Mouse (Mus musculus) forebrain, postnatal 0 days (tissue): ENCODE results near the gene Tbcd. TPM values are rescaled to one million over a fixed set of nuclear protein-coding genes. Genes with fewer than 3 reads are reported as not detected.
"Not testable (repeated sequence)": the region's sequence is repeated elsewhere in the genome, so short reads cannot be mapped to it uniquely, and the experiment has no call there.

Experiments
- ATAC-seq: fragments of 200-750 bp; cut with Nextera tagmentation; 2 replicates; pipeline ENCODE4 v1.8.0; 2017; ENCODE audit warnings: mild to moderate bottlenecking, moderate library complexity
- DNase-seq: peaks from one replicate; pipeline ENCODE4 v3.0.0-alpha.2; 2015
- H3K27ac ChIP-seq: fragments of 300-500 bp; sonication (generic); 2 replicates; pipeline ENCODE4 v1.5.1; 2014; ENCODE audit warnings: low read depth, mild to moderate bottlenecking, antibody characterized with exemption, low read length, moderate library complexity, mixed read lengths
- H3K27me3 ChIP-seq: fragments of 300-500 bp; sonication (generic); 2 replicates; pipeline ENCODE4 v1.6.1; 2014; ENCODE audit warnings: mild to moderate bottlenecking, low read length, mixed read lengths; ENCODE audit not compliant: insufficient read depth
- H3K36me3 ChIP-seq: fragments of 300-500 bp; sonication (generic); 2 replicates; pipeline ENCODE4 v1.6.1; 2014; ENCODE audit warnings: mild to moderate bottlenecking, moderate library complexity; ENCODE audit not compliant: insufficient read depth
- H3K4me1 ChIP-seq: fragments of 300-500 bp; sonication (generic); 2 replicates; pipeline ENCODE4 v1.6.1; 2014; ENCODE audit warnings: antibody characterized with exemption; ENCODE audit not compliant: insufficient read depth
- H3K4me2 ChIP-seq: fragments of 300-500 bp; sonication (generic); 2 replicates; pipeline ENCODE4 v1.6.1; 2014; ENCODE audit warnings: low read depth, mild to moderate bottlenecking, moderate library complexity
- H3K4me3 ChIP-seq: fragments of 300-500 bp; sonication (generic); 2 replicates; pipeline ENCODE4 v1.5.1; 2014; ENCODE audit warnings: low read depth, low read length, mixed read lengths
- H3K9ac ChIP-seq: fragments of 300-500 bp; sonication (generic); 2 replicates; pipeline ENCODE4 v1.6.1; 2014; ENCODE audit warnings: mild to moderate bottlenecking
- H3K9me3 ChIP-seq: fragments of 300-500 bp; sonication (generic); 2 replicates; pipeline ENCODE4 v1.6.1; 2016; ENCODE audit warnings: low read length
- CTCF ChIP-seq: sonication (generic); IDR thresholded peaks from 2 replicates; pipeline ENCODE4 v1.5.1; 2016; ENCODE audit warnings: antibody characterized with exemption, control low read depth, low read depth
- WGBS: fragments of 180-500 bp; shearing (Covaris S2); extraction: QIAGEN DNeasy Blood & Tissue Kit; methylation state at CpG from one replicate; pipeline ENCODE4 v1.1.7; 2014; 5-methylcytosine and 5-hydroxymethylcytosine counted together
- polyA plus RNA-seq: library from polyadenylated mRNA; unstranded; fragments of >200 nt; fragmentation: Nextera tagmentation; extraction: Ambion mirVana; gene quantifications from 2 replicates; pipeline ENCODE4 v1.2.1, GENCODE M21; 2015
- total RNA-seq: library from RNA; depleted of rRNA; stranded (reverse); fragments of >200 nt; gene quantifications from 2 replicates; pipeline ENCODE4 v1.2.3, GENCODE M21; 2014

Tbcd gene
- total and polyA plus RNA-seq, 2 experiments from 2014 or later: 56.5 to 90.8 TPM

- Histone ChIP-seq H3K4me2 (no peak overlapping the region), H3K36me3 (peaks cover 8% of the 10 kb centered on the region; the same call in 1 of the 2 replicates), H3K27ac (no peak overlapping the region), H3K27me3 (no peaks in the 10 kb centered on the region), H3K9me3 (no peaks in the 10 kb centered on the region), H3K9ac (no peak overlapping the region), H3K4me3 (no peak overlapping the region), H3K4me1 (no peaks in the 10 kb centered on the region)
- no peak for ATAC-seq
- WGBS: 56% methylated on average over 10 of the region's 10 CpGs
- DNase-seq: peak; percentile 52
- TF ChIP-seq CTCF: peak; percentile 59
Observed at GRCm38 (mm10) chr11:121652547-121653305, 201.0 kb downstream of the Tbcd start.

DNA sequence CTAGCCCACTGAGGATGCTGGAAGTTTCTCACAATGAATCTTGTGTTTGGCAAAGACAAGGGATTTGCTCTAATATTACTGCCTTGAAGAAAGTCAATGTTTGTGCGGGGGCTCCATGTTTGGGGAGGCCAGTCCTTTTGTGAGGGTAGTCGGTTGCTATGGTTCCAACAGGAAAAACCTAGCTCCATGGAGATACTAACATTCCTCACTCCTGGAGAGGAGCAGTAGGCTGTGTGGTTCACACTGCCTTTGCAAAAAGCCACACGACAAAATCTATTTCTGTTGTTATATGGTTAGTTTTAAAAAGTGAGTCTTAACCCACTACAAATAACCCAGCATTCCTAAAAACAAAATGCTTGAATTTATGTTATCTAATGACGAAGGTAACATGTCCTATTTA is 201.9 kb downstream of the Tbcd start:
- Histone ChIP-seq H3K27ac (no peak overlapping the region), H3K27me3 (no peaks in the 10 kb centered on the region), H3K9me3 (no peaks in the 10 kb centered on the region), H3K4me3 (no peak overlapping the region), H3K4me1 (no peaks in the 10 kb centered on the region), H3K9ac (no peak overlapping the region), H3K36me3 (peaks cover 5% of the 10 kb centered on the region; the same call in 1 of the 2 replicates), H3K4me2 (no peak overlapping the region)
- no peak for ATAC-seq
- WGBS: 78% methylated on average over 4 of the region's 4 CpGs
- no peak for TF ChIP-seq CTCF
- no peak for DNase-seq

GRCm38 (mm10) chr11:121654406-121654945 is 202.7 kb downstream of the Tbcd start:
- TF ChIP-seq CTCF: no peak
- no peak overlapping the region for H3K4me2 ChIP-seq
- H3K27ac ChIP-seq: no peak overlapping the region
- H3K36me3 ChIP-seq: no peaks in the 10 kb centered on the region
- H3K27me3 ChIP-seq: no peaks in the 10 kb centered on the region
- no peak for DNase-seq
- H3K4me1 ChIP-seq: no peaks in the 10 kb centered on the region
- H3K4me3 ChIP-seq: no peak overlapping the region
- no peak overlapping the region for H3K9ac ChIP-seq
- 82% methylated on average over 9 of the region's 9 CpGs for WGBS
- ATAC-seq: no peak
- no peaks in the 10 kb centered on the region for H3K9me3 ChIP-seq

- Histone ChIP-seq H3K36me3 (no peaks in the 10 kb centered on the region), H3K4me2 (no peak overlapping the region), H3K4me3 (no peak overlapping the region), H3K27ac (no peak overlapping the region), H3K27me3 (no peaks in the 10 kb centered on the region), H3K9me3 (no peaks in the 10 kb centered on the region), H3K9ac (no peak overlapping the region), H3K4me1 (no peaks in the 10 kb centered on the region)
- ATAC-seq (no peak), DNase-seq (no peak)
- WGBS: 91% methylated on average over 6 of the region's 6 CpGs
- TF ChIP-seq CTCF: no peak
Observed at GRCm38 (mm10) chr11:121655166-121655806, 203.5 kb downstream of the Tbcd start.

- no peaks in the 10 kb centered on the region for H3K27me3 ChIP-seq
- no peak overlapping the region for H3K4me2 ChIP-seq
- no peaks in the 10 kb centered on the region for H3K4me1 ChIP-seq
- no peak for TF ChIP-seq CTCF
- WGBS: 84% methylated on average over 6 of the region's 6 CpGs
- no peaks in the 10 kb centered on the region for H3K36me3 ChIP-seq
- H3K9ac ChIP-seq: no peak overlapping the region
- no peak overlapping the region for H3K4me3 ChIP-seq
- H3K27ac ChIP-seq: no peak overlapping the region
- DNase-seq: no peak
- ATAC-seq: no peak
- H3K9me3 ChIP-seq: no peaks in the 10 kb centered on the region
Observed at GRCm38 (mm10) chr11:121655807-121656511, 204.2 kb downstream of the Tbcd start.

DNA sequence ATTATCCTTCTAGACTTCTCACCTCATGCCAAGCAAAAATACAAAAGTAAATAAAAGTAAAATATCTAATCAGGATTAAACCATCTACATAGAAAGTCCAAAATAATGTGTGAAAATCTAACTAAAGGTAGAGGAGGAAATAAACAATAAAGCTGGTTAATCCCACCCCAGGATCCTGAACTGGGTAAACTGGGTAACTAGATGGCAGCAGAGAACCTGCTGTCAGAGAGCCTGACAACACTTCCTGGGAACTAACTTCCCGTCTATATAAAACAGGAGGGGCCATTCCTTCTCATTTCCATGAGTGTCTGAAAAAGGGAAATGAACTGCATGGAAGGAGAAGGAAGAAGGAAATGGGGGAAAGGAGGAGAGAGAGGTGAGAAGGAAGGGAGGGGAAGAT is 206.4 kb downstream of the Tbcd start:
- Histone ChIP-seq H3K4me3 (no peak overlapping the region), H3K4me1 (no peaks in the 10 kb centered on the region), H3K9ac (no peak overlapping the region), H3K27ac (no peak overlapping the region), H3K27me3 (no peaks in the 10 kb centered on the region), H3K9me3 (no peaks in the 10 kb centered on the region), H3K4me2 (no peak overlapping the region), H3K36me3 (no peaks in the 10 kb centered on the region)
- no peak for ATAC-seq
- 32% methylated on average over 1 of the region's 1 CpGs for WGBS
- TF ChIP-seq CTCF: no peak
- no peak for DNase-seq

DNA sequence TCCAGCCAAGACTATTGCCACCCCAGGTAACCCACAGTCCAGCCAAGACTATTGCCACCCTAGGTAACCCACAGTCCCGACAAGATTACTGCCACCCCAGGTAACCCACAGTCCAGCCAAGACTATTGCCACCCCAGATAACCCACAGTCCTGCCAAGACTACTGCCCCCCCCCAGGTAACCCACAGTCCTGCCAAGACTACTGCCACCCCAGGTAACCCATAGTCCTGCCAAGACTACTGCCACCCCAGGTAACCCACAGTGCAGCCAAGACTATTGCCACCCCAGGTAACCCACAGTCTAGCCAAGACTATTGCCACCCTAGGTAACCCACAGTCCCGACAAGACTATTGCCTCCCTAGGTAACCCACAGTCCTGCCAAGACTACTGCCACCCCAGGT is 208.9 kb downstream of the Tbcd start:
- not testable (repeated sequence) for ATAC-seq, H3K36me3 ChIP-seq, H3K27me3 ChIP-seq, H3K4me3 ChIP-seq, DNase-seq, H3K4me1 ChIP-seq, H3K9ac ChIP-seq, H3K4me2 ChIP-seq, H3K27ac ChIP-seq, H3K9me3 ChIP-seq
- 95% methylated on average over 2 of the region's 2 CpGs for WGBS
